Mouse (Mus musculus): Measurements from ENCODE around the gene Acy3.

- no peak for TF ChIP-seq CTCF (IDR thresholded peaks at IDR 0.05; ENCODE audit: low read depth)
- no peak for TF ChIP-seq EP300 (IDR thresholded peaks at IDR 0.05; ENCODE audit: low read depth)
Observed at GRCm38 (mm10) chr19:3960211-3960610, 26.2 kb upstream of the Acy3 start.

Data from liver, embryonic 14.5 days (tissue).